Mouse (Mus musculus): ENCODE data around the gene Polg2. TPM values are rescaled to one million over a fixed set of nuclear protein-coding genes. Genes with fewer than 3 reads are reported as not detected.
"Not testable (repeated sequence)": the region's sequence is repeated elsewhere in the genome, so short reads cannot be mapped to it uniquely, and the experiment has no call there.

Polg2 gene
- polyA plus RNA-seq, 1 experiment from 2014 or later, result 9.9 TPM

DNA sequence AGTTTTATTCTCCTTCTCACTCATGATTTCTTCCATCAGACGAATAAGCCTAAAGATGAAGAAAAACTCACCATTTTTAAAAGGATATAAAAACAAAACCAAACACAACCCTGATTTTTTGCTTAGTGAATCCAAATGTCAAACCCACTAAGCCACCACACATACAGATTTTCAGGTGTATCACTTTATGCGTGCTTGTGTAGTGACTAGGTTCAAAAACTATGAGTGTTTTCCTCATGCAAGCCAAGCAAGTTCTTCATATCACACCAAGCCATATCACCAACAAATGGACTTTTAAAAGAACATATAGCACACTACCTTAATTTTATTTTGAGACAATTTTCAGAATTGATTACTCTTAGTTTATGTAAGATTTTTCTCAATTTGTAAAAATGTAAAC, 5.1 kb upstream of the Polg2 start:
- Histone ChIP-seq H3K9ac (no peak overlapping the region), H3K4me1 (ENCODE audit: insufficient read depth) (peaks cover 8% of the 10 kb centered on the region), H3K27ac (ENCODE audit: low read depth) (no peak overlapping the region), H3K9me3 (ENCODE audit: low read depth, low read length) (no peaks in the 10 kb centered on the region), H3K4me3 (ENCODE audit: low read depth, low read length) (no peak overlapping the region), H3K4me2 (no peak overlapping the region), H3K27me3 (ENCODE audit: insufficient read depth, low read length) (no peaks in the 10 kb centered on the region), H3K36me3 (ENCODE audit: insufficient read depth) (peaks cover 74% of the 10 kb centered on the region)
- no peak for ATAC-seq (ENCODE audit: insufficient read depth)
- 79% methylated on average over 2 of the region's 2 CpGs for WGBS
- no peak for TF ChIP-seq CTCF (IDR thresholded peaks at IDR 0.05; ENCODE audit: low read depth)
- DNase-seq, result no peak

DNA sequence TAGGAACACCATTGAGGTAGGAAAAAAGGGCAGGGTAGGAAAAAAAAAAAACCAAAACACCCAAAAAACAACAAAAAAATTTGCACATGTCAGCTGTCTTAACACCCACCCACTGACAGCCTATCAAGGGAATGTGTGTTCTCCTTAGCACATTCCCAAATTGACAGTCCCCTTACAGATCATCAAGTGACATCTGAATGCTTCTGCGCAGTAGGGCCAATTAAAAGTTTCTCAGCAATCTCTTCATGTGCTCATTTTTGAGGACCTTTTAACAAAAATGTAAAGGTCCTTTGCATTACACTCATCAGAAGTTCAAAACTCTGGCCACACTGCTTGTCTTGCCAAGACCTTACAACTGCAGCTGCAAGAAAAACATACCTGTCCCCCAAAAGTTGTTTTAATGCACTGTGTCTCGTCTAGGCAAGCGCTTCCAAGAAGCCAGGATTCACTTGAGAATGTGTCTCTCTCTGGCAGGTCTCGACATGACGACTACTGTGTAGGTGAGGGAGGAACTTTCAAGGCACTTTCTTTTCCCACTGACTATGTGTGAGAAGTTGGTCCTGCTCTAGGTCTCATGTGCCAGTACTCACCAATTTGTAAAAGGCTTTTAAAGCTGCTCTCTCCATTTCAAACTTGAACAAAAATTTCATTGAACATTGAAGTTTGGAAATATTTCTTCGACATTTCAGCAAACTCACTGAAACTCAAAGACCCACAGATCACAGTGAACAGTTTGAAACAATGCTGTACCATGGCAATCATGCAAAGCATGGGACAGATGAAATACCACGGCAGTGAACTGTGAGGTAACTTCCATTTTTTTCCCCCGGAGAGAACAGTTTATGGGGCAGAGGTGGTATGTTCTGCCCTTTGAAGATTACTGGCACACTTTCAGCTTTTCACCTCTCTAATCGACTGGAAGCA, 3.8 kb upstream of the Polg2 start:
- Histone ChIP-seq H3K4me1 (ENCODE audit: insufficient read depth) (peaks cover 8% of the 10 kb centered on the region), H3K4me2 (no peak overlapping the region), H3K36me3 (ENCODE audit: insufficient read depth) (peaks cover 74% of the 10 kb centered on the region), H3K27ac (ENCODE audit: low read depth) (no peak overlapping the region), H3K9ac (no peak overlapping the region), H3K4me3 (ENCODE audit: low read depth, low read length) (no peak overlapping the region), H3K27me3 (ENCODE audit: insufficient read depth, low read length) (no peaks in the 10 kb centered on the region), H3K9me3 (ENCODE audit: low read depth, low read length) (no peaks in the 10 kb centered on the region)
- WGBS, result 77% methylated on average over 9 of the region's 9 CpGs
- no peak for TF ChIP-seq CTCF (IDR thresholded peaks at IDR 0.05; ENCODE audit: low read depth)
- DNase-seq, result no peak
- ATAC-seq (ENCODE audit: insufficient read depth), result no peak

DNA sequence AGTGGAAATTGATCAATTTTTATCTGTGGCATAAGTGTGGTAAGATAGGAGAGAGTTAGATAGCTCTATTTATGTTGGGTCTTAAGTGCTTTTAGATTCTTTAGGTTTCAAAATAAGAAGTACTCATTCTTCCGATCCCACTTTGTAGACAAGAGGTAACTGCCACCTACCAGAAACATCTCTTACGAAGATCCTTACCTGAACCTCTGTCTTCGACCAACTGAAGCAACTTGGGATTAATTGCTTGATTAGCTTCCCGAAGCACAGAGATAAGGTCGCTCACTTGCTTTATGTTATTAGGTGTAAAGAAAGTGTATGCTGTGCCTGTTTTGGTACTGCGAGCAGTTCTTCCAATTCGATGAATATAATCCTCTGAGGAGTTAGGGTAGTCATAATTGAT, 2.9 kb upstream of the Polg2 start:
- not testable (repeated sequence) for H3K4me1 ChIP-seq (ENCODE audit: insufficient read depth); ATAC-seq (ENCODE audit: insufficient read depth); H3K4me2 ChIP-seq; H3K27ac ChIP-seq (ENCODE audit: low read depth); H3K9me3 ChIP-seq (ENCODE audit: low read depth, low read length); H3K9ac ChIP-seq; H3K27me3 ChIP-seq (ENCODE audit: insufficient read depth, low read length); H3K4me3 ChIP-seq (ENCODE audit: low read depth, low read length); DNase-seq
- 82% methylated on average over 7 of the region's 7 CpGs for WGBS
- peaks cover 70% of the 10 kb centered on the region for H3K36me3 ChIP-seq (ENCODE audit: insufficient read depth)

DNA sequence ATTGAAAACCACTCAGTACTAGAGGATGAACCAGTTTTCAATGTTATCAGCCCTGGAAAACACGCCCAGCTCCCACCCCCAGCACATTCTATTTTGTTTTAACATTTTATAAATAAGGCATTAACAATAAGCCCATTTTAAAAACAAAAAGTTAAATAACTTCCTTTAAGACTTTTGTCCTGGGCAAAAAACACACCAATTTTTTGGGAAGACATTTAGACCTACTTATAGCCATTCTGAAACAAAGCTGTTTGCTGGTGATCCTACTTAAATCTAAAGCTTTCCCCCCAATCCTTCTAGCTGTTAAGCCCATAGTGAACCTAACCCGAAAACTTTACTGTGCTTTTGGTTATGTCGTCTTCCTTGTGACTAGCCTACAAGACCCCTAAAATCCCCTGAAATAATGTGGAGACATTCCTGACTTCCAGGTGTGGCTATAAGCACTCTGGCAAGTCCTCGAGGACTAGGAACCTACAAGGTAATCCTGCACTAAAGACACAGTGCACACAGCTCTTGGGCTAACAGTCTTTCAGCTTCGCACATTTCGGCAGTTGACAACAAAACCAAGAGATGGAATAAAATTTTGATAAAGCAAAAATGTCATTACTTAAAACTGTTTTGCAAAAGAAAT, 1.4 kb upstream of the Polg2 start:
- 77% methylated on average over 6 of the region's 6 CpGs for whole genome bisulfite sequencing
- no peak overlapping the region for H3K4me2 ChIP-seq
- H3K36me3 ChIP-seq (ENCODE audit: insufficient read depth), result peaks cover 67% of the 10 kb centered on the region

DNA sequence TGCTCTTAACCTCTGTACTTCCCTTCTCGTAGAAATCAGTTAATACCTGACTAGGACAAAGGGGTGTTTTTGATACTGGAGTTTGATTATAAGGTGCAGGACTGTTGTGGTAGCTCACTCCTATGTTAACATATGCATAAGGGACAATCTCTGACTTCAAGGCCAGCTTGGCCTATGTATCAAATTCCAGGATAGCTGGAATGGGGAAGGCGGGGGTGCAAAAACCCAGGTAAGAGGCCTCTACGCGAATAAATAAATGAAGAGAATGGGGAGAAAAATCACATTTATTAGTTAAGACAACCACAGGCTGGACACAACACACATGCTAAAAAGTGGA, 720 bp upstream of the Polg2 start:
- H3K4me2 ChIP-seq, result peak overlapping the region; percentile 81
- H3K36me3 ChIP-seq (ENCODE audit: insufficient read depth), result peaks cover 67% of the 10 kb centered on the region
- 61% methylated on average over 4 of the region's 4 CpGs for WGBS
- peak overlapping the region; percentile 95 for H3K27ac ChIP-seq (ENCODE audit: low read depth)
- no peaks in the 10 kb centered on the region for H3K27me3 ChIP-seq (ENCODE audit: insufficient read depth, low read length)
- ATAC-seq (ENCODE audit: insufficient read depth) (no peak), DNase-seq (no peak)
- no peaks in the 10 kb centered on the region for H3K9me3 ChIP-seq (ENCODE audit: low read depth, low read length)
- no peak overlapping the region for H3K9ac ChIP-seq
- peak overlapping the region; percentile 79 for H3K4me3 ChIP-seq (ENCODE audit: low read depth, low read length)
- no peak for TF ChIP-seq CTCF (IDR thresholded peaks at IDR 0.05; ENCODE audit: low read depth)
- no peaks in the 10 kb centered on the region for H3K4me1 ChIP-seq (ENCODE audit: insufficient read depth)

More for the DNA sequence above, 1.4 kb upstream of the Polg2 start:
- ATAC-seq (ENCODE audit: insufficient read depth) (no peak), DNase-seq (no peak)
- TF ChIP-seq CTCF (IDR thresholded peaks at IDR 0.05; ENCODE audit: low read depth), result no peak
- Histone ChIP-seq H3K4me3 (ENCODE audit: low read depth, low read length) (no peak overlapping the region), H3K9ac (no peak overlapping the region), H3K9me3 (ENCODE audit: low read depth, low read length) (no peaks in the 10 kb centered on the region), H3K4me1 (ENCODE audit: insufficient read depth) (peaks cover 3% of the 10 kb centered on the region), H3K27me3 (ENCODE audit: insufficient read depth, low read length) (no peaks in the 10 kb centered on the region), H3K27ac (ENCODE audit: low read depth) (no peak overlapping the region)

DNA sequence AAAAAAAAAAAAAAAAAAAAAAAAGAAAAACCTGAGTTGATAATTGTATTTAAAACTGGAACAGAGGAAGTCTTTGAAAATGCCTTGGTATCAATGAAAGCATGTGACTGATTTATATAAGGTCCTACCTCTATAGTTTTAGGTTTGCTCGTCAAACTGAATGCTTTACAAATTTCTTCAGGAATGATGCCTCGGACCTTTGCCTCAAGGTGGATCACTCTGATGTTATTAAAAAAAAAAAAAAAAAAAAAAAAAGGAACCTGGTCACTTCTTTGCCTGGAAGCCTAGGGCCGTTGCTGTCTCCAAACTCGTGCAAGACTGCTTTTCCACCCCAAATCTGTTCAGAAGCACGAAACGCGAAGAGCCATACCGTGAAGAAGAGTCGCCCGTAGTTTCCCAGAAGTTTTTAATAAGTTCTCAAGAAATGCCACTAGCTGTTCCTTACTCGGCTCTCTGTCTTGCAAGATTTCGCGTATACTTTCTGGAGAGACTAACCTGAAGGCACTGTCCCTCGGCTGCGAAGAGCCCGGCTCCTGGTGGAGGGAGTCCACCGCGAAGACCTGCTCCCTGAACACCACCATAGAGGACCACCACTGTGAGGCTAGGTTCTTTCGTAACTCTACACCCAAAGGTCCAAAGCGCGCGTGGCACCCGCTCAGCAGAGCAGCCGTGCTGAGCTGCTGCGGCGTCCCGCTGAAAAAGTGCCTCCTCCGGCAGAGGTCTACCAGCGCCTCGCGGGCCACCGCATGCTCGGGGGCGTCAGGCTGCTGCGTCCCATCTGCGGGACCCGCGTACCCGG, 549 bp downstream of the Polg2 start:
- peaks cover 67% of the 10 kb centered on the region for H3K36me3 ChIP-seq (ENCODE audit: insufficient read depth)
- no peaks in the 10 kb centered on the region for H3K4me1 ChIP-seq (ENCODE audit: insufficient read depth)
- H3K9me3 ChIP-seq (ENCODE audit: low read depth, low read length), result no peaks in the 10 kb centered on the region
- H3K27ac ChIP-seq (ENCODE audit: low read depth), result peak overlapping the region; percentile 95
- no peaks in the 10 kb centered on the region for H3K27me3 ChIP-seq (ENCODE audit: insufficient read depth, low read length)
- DNase-seq (no peak), ATAC-seq (ENCODE audit: insufficient read depth) (peak; percentile 82)
- H3K4me2 ChIP-seq, result peak overlapping the region; percentile 81
- H3K9ac ChIP-seq, result peak overlapping the region; percentile 92
- peak; percentile 13; the same call in 1 of the 2 replicates for TF ChIP-seq CTCF (IDR thresholded peaks at IDR 0.05; ENCODE audit: low read depth)
- 1% methylated on average over 39 of the region's 39 CpGs for WGBS
- peak overlapping the region; percentile 79 for H3K4me3 ChIP-seq (ENCODE audit: low read depth, low read length)

DNA sequence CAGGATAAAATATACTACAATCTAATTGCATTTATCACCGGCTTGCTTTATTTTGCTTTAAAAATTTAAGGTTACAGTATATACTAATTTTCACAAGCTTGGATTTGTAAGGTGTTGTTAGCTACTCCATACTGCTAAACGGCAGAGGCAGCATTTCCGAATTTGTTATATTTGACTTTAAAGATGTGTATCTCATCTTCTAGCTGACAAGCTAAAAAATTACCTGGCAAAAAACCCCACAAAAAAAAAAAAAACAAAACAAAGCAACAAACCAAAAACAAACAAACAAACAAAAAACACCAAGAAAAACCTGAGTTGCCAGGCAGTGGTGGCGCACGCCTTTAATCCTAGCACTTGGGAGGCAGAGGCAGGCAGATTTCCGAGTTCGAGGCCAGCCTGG, 1.2 kb downstream of the Polg2 start:
- peak overlapping the region; percentile 81 for H3K4me2 ChIP-seq
- no peaks in the 10 kb centered on the region for H3K4me1 ChIP-seq (ENCODE audit: insufficient read depth)
- peak overlapping the region; percentile 79; the same call in 1 of the 2 replicates for H3K4me3 ChIP-seq (ENCODE audit: low read depth, low read length)
- TF ChIP-seq CTCF (IDR thresholded peaks at IDR 0.05; ENCODE audit: low read depth), result no peak
- H3K27ac ChIP-seq (ENCODE audit: low read depth), result no peak overlapping the region
- H3K36me3 ChIP-seq (ENCODE audit: insufficient read depth), result peaks cover 67% of the 10 kb centered on the region
- no peaks in the 10 kb centered on the region for H3K9me3 ChIP-seq (ENCODE audit: low read depth, low read length)
- no peaks in the 10 kb centered on the region for H3K27me3 ChIP-seq (ENCODE audit: insufficient read depth, low read length)
- ATAC-seq (ENCODE audit: insufficient read depth) (no peak), DNase-seq (no peak)
- WGBS, result 89% methylated on average over 7 of the region's 7 CpGs
- no peak overlapping the region for H3K9ac ChIP-seq
